Mouse (Mus musculus) small intestine, adult 2 months (tissue): ENCODE results near the gene Adora2a.

Experiments used
- CTCF ChIP-seq: fragments of 200-500 bp; IDR thresholded peaks from 2 replicates; pipeline ENCODE4 v1.5.1; 2012; ENCODE audit warnings: low read depth, mild to moderate bottlenecking, control low read depth, inconsistent platforms, low read length, moderate library complexity, mixed read lengths; ENCODE audit not compliant: insufficient replicate concordance, insufficient read length; ENCODE audit errors: extremely low read depth
- POLR2A ChIP-seq: fragments of 200-500 bp; IDR thresholded peaks from 2 replicates; pipeline ENCODE4 v1.6.1; 2012; ENCODE audit warnings: low read depth, mild to moderate bottlenecking, control low read depth, inconsistent platforms, low read length, moderate library complexity

- no peak for TF ChIP-seq POLR2A
- no peak for TF ChIP-seq CTCF
These were observed 9.9 kb downstream of the Adora2a start for GRCm38 (mm10) chr10:75326553-75326952.
